In genomic region chr5:99952513-99952912, GRCm38 (mm10) we compare ENCODE assay signal across 34 mouse cellular contexts. TPM values are rescaled to one million over a fixed set of nuclear protein-coding genes. Genes with fewer than 3 reads are reported as not detected.
DNase-seq lines count a peak whose midpoint lies in the region; ATAC-seq lines count a peak whose summit lies in the region.
"Had no signal": no experiment of that assay in that cellular context is flagged by ENCODE, and none has a peak within 500 bp of the region (broad histone marks: within the 10 kb centered on the region; RNA-seq: fewer than 3 reads in every experiment).

No protein-coding gene starts in this region.

- H3K4me2 ChIP-seq in hindbrain, embryonic 15.5 days, result no peak overlapping the region
- no peak overlapping the region for H3K4me2 ChIP-seq in midbrain, embryonic 12.5 days (replicated peaks)
- no peak overlapping the region for H3K4me2 ChIP-seq in midbrain, embryonic 13.5 days (replicated peaks)
- H3K4me2 ChIP-seq in liver, embryonic 15.5 days, result no peak overlapping the region
- no peak overlapping the region for H3K4me2 ChIP-seq in stomach, embryonic 16.5 days (ENCODE audit: low read depth, low read length)
- H3K4me2 ChIP-seq: forebrain, embryonic 12.5 days; hindbrain, embryonic 12.5 days; limb, embryonic 13.5 days; lung, embryonic 14.5 days; midbrain, embryonic 15.5 days had no signal

- H3K36me3 ChIP-seq in hindbrain, embryonic 15.5 days, result peaks cover 3% of the 10 kb centered on the region
- H3K36me3 ChIP-seq in hindbrain, embryonic 10.5 days, result peaks cover 45% of the 10 kb centered on the region
- H3K36me3 ChIP-seq in midbrain, embryonic 12.5 days, result peaks cover 11% of the 10 kb centered on the region
- peaks cover 10% of the 10 kb centered on the region; the same call in 1 of the 2 replicates for H3K36me3 ChIP-seq in midbrain, embryonic 13.5 days
- peaks cover 34% of the 10 kb centered on the region for H3K36me3 ChIP-seq in liver, embryonic 15.5 days (replicated peaks)
- H3K36me3 ChIP-seq in stomach, embryonic 16.5 days (ENCODE audit: control insufficient read depth, insufficient read depth, low read length), result no peaks in the 10 kb centered on the region
- H3K36me3 ChIP-seq: midbrain, embryonic 15.5 days had no signal

- H3K4me1 ChIP-seq in hindbrain, embryonic 15.5 days (replicated peaks), result no peaks in the 10 kb centered on the region
- peaks cover 19% of the 10 kb centered on the region for H3K4me1 ChIP-seq in hindbrain, embryonic 10.5 days (replicated peaks)
- peaks cover 13% of the 10 kb centered on the region for H3K4me1 ChIP-seq in midbrain, embryonic 12.5 days
- H3K4me1 ChIP-seq in midbrain, embryonic 13.5 days (replicated peaks), result peaks cover 8% of the 10 kb centered on the region
- no peaks in the 10 kb centered on the region for H3K4me1 ChIP-seq in liver, embryonic 15.5 days (replicated peaks)
- no peaks in the 10 kb centered on the region for H3K4me1 ChIP-seq in stomach, embryonic 16.5 days (ENCODE audit: control insufficient read depth, insufficient read depth, low read length)
- H3K4me1 ChIP-seq: limb, embryonic 13.5 days; midbrain, embryonic 15.5 days had no signal

- 0 out of 2 replicates have a peak, but pooled peaks have one; percentile 44 for ATAC-seq in hindbrain, embryonic 15.5 days (ENCODE audit: low FRiP score, low read depth)
- 0 out of 2 replicates have a peak, but pooled peaks have one; percentile 21 for ATAC-seq in midbrain, embryonic 12.5 days (ENCODE audit: low FRiP score, low read depth)
- ATAC-seq in midbrain, embryonic 13.5 days, result no peak
- ATAC-seq in liver, embryonic 15.5 days (ENCODE audit: insufficient read depth), result peak; percentile 47; the same call in 1 of the 2 replicates
- ATAC-seq in stomach, embryonic 16.5 days (ENCODE audit: insufficient read depth, low FRiP score), result peak; percentile 33; the same call in 1 of the 2 replicates
- ATAC-seq: inflammation-experienced regulatory T-cells, adult 6 months; midbrain, embryonic 15.5 days; Patski had no signal

- DNase-seq in hindbrain, embryonic 10.5 days (ENCODE audit: low spot score), result no peak
- DNase-seq in layer of hippocampus, adult 9-10 months (ENCODE audit: low spot score), result no peak
- no peak for DNase-seq in left cerebral cortex, adult 18-20 months (ENCODE audit: low spot score in 2 of 2)
- DNase-seq: adrenal gland, postnatal 10 days; cerebellum, postnatal 10 days; gastrocnemius, postnatal 14 days; heart, postnatal 14 days; kidney, adult 8-10 months; kidney, postnatal 10 days; layer of hippocampus, adult 9-11 months; lung, embryonic 14.5 days; lung, postnatal 36 days; right cerebral cortex, postnatal 4 days; thymus, postnatal 4 days had no signal

- no peaks in the 10 kb centered on the region for H3K27me3 ChIP-seq in hindbrain, embryonic 15.5 days
- H3K27me3 ChIP-seq in hindbrain, embryonic 10.5 days (ENCODE audit: insufficient read depth, poor library complexity, severe bottlenecking), result no peaks in the 10 kb centered on the region
- H3K27me3 ChIP-seq in midbrain, embryonic 12.5 days, result no peaks in the 10 kb centered on the region
- no peaks in the 10 kb centered on the region for H3K27me3 ChIP-seq in midbrain, embryonic 13.5 days
- H3K27me3 ChIP-seq in liver, embryonic 15.5 days, result no peaks in the 10 kb centered on the region
- no peaks in the 10 kb centered on the region for H3K27me3 ChIP-seq in stomach, embryonic 16.5 days (ENCODE audit: control insufficient read depth, insufficient read depth, low read length)
- H3K27me3 ChIP-seq: forebrain, embryonic 12.5 days; hindbrain, embryonic 12.5 days; limb, embryonic 13.5 days; megakaryocyte, embryonic 14.5 days; midbrain, embryonic 15.5 days; Patski had no signal

- H3K27ac ChIP-seq in hindbrain, embryonic 15.5 days (replicated peaks), result no peak overlapping the region
- no peak overlapping the region for H3K27ac ChIP-seq in hindbrain, embryonic 10.5 days
- H3K27ac ChIP-seq in midbrain, embryonic 12.5 days (replicated peaks), result no peak overlapping the region
- no peak overlapping the region for H3K27ac ChIP-seq in midbrain, embryonic 13.5 days
- H3K27ac ChIP-seq in liver, embryonic 15.5 days (replicated peaks), result no peak overlapping the region
- H3K27ac ChIP-seq in stomach, embryonic 16.5 days (ENCODE audit: low read length), result no peak overlapping the region
- H3K27ac ChIP-seq: forebrain, embryonic 12.5 days; hindbrain, embryonic 12.5 days; limb, embryonic 13.5 days; midbrain, embryonic 15.5 days had no signal

- WGBS in hindbrain, embryonic 15.5 days, result 78% methylated on average over 5 of the region's 5 CpGs
- WGBS in hindbrain, embryonic 10.5 days, result 85% methylated on average over 5 of the region's 5 CpGs
- WGBS in midbrain, embryonic 12.5 days, result 92% methylated on average over 5 of the region's 5 CpGs
- WGBS in midbrain, embryonic 13.5 days, result 90% methylated on average over 5 of the region's 5 CpGs
- WGBS in liver, embryonic 15.5 days (ENCODE audit: insufficient replicate concordance), result 64% methylated on average over 5 of the region's 5 CpGs
- WGBS in stomach, embryonic 16.5 days, result 78% methylated on average over 5 of the region's 5 CpGs

- no peaks in the 10 kb centered on the region for H3K9me3 ChIP-seq in hindbrain, embryonic 15.5 days
- H3K9me3 ChIP-seq in hindbrain, embryonic 10.5 days, result no peaks in the 10 kb centered on the region
- H3K9me3 ChIP-seq in midbrain, embryonic 12.5 days, result no peaks in the 10 kb centered on the region
- no peaks in the 10 kb centered on the region for H3K9me3 ChIP-seq in midbrain, embryonic 13.5 days
- H3K9me3 ChIP-seq in liver, embryonic 15.5 days (replicated peaks), result no peaks in the 10 kb centered on the region
- no peaks in the 10 kb centered on the region for H3K9me3 ChIP-seq in stomach, embryonic 16.5 days (replicated peaks; ENCODE audit: control insufficient read depth, low read length)
- H3K9me3 ChIP-seq: forebrain, embryonic 12.5 days; hindbrain, embryonic 12.5 days; limb, embryonic 13.5 days; midbrain, embryonic 15.5 days had no signal

- no peak overlapping the region for H3K4me3 ChIP-seq in hindbrain, embryonic 15.5 days
- no peak overlapping the region for H3K4me3 ChIP-seq in hindbrain, embryonic 10.5 days
- no peak overlapping the region for H3K4me3 ChIP-seq in midbrain, embryonic 12.5 days
- no peak overlapping the region for H3K4me3 ChIP-seq in midbrain, embryonic 13.5 days (replicated peaks)
- H3K4me3 ChIP-seq in liver, embryonic 15.5 days (replicated peaks), result no peak overlapping the region
- H3K4me3 ChIP-seq in stomach, embryonic 16.5 days (replicated peaks; ENCODE audit: low read length), result no peak overlapping the region
- H3K4me3 ChIP-seq: erythroblast, embryonic 14.5 days; forebrain, embryonic 12.5 days; hindbrain, embryonic 12.5 days; limb, embryonic 13.5 days; megakaryocyte, embryonic 14.5 days; midbrain, embryonic 15.5 days had no signal

- no peak overlapping the region for H3K9ac ChIP-seq in hindbrain, embryonic 15.5 days
- H3K9ac ChIP-seq in midbrain, embryonic 12.5 days (replicated peaks), result no peak overlapping the region
- no peak overlapping the region for H3K9ac ChIP-seq in midbrain, embryonic 13.5 days (replicated peaks)
- no peak overlapping the region for H3K9ac ChIP-seq in liver, embryonic 15.5 days
- H3K9ac ChIP-seq in stomach, embryonic 16.5 days (ENCODE audit: low read length), result no peak overlapping the region
- H3K9ac ChIP-seq: forebrain, embryonic 12.5 days; hindbrain, embryonic 12.5 days; limb, embryonic 13.5 days; lung, embryonic 14.5 days; midbrain, embryonic 15.5 days had no signal

RNA-seq across cellular contexts. Expression of gene Hnrnpd, which starts 26.2 kb away (rescaled TPM):
- polyA plus RNA-seq in hindbrain, embryonic 15.5 days (2015; fragmentation: Nextera tagmentation; extraction: Ambion mirVana), result 161 and 172 TPM in 2 replicates
- 247 and 280 TPM in 2 replicates for polyA plus RNA-seq in hindbrain, embryonic 10.5 days (2016; fragmentation: Nextera tagmentation; extraction: Ambion mirVana)
- polyA plus RNA-seq in midbrain, embryonic 12.5 days (2016; fragmentation: Nextera tagmentation; extraction: Ambion mirVana), result 471 and 527 TPM in 2 replicates
- polyA plus RNA-seq in midbrain, embryonic 13.5 days (2015; fragmentation: Nextera tagmentation; extraction: Ambion mirVana), result 135 and 217 TPM in 2 replicates
- 70.5 and 75.0 TPM in 2 replicates for polyA plus RNA-seq in liver, embryonic 15.5 days (2015; fragmentation: Nextera tagmentation; extraction: Ambion mirVana)
- 34.4 and 39.1 TPM in 2 replicates for polyA plus RNA-seq in stomach, embryonic 16.5 days (2015; fragmentation: Nextera tagmentation; extraction: Ambion mirVana)
- 100 to 1,000 TPM; 205 to 222 TPM for total RNA-seq in left cerebral cortex, adult 18-20 months (2021)

RNA-seq across cellular contexts. Expression of gene 4930524J08Rik, which starts 26.3 kb away (rescaled TPM):
- 2.5 and 3.8 TPM in 2 replicates for polyA plus RNA-seq in hindbrain, embryonic 15.5 days (2015; fragmentation: Nextera tagmentation; extraction: Ambion mirVana)
- polyA plus RNA-seq in hindbrain, embryonic 10.5 days (2016; fragmentation: Nextera tagmentation; extraction: Ambion mirVana), result 1.7 and 1.9 TPM in 2 replicates
- polyA plus RNA-seq in midbrain, embryonic 12.5 days (2016; fragmentation: Nextera tagmentation; extraction: Ambion mirVana), result 3.2 and 3.5 TPM in 2 replicates
- 3.4 and 4.0 TPM in 2 replicates for polyA plus RNA-seq in midbrain, embryonic 13.5 days (2015; fragmentation: Nextera tagmentation; extraction: Ambion mirVana)
- 0.48 and 0.77 TPM in 2 replicates for polyA plus RNA-seq in liver, embryonic 15.5 days (2015; fragmentation: Nextera tagmentation; extraction: Ambion mirVana)
- 0.69 and 1.4 TPM in 2 replicates for polyA plus RNA-seq in stomach, embryonic 16.5 days (2015; fragmentation: Nextera tagmentation; extraction: Ambion mirVana)
- total RNA-seq in left cerebral cortex, adult 18-20 months (2021), result 1 to 10 TPM; 1.9 to 2.4 TPM
- polyA plus RNA-seq: inflammation-experienced regulatory T-cells, adult 6 months had no signal

RNA-seq across cellular contexts. Expression of gene Vamp9, which starts 46.5 kb away (rescaled TPM):
- 0.76 and 1.2 TPM in 2 replicates for polyA plus RNA-seq in hindbrain, embryonic 15.5 days (2015; fragmentation: Nextera tagmentation; extraction: Ambion mirVana)
- polyA plus RNA-seq in hindbrain, embryonic 10.5 days (2016; fragmentation: Nextera tagmentation; extraction: Ambion mirVana), result 0.82 TPM in 1 of 2 replicates, not detected in the other
- polyA plus RNA-seq in midbrain, embryonic 12.5 days (2016; fragmentation: Nextera tagmentation; extraction: Ambion mirVana), result 0.47 TPM in 1 of 2 replicates, not detected in the other
- polyA plus RNA-seq in midbrain, embryonic 13.5 days (2015; fragmentation: Nextera tagmentation; extraction: Ambion mirVana), result 0.86 and 0.95 TPM in 2 replicates
- not detected in 2 replicates for polyA plus RNA-seq in liver, embryonic 15.5 days (2015; fragmentation: Nextera tagmentation; extraction: Ambion mirVana)
- polyA plus RNA-seq in stomach, embryonic 16.5 days (2015; fragmentation: Nextera tagmentation; extraction: Ambion mirVana), result not detected in 2 replicates
- total RNA-seq in left cerebral cortex, adult 18-20 months (2021), result 1 to 10 TPM; 1.6 TPM
- total RNA-seq: common myeloid progenitor, adult 5-6 weeks; gastrocnemius, postnatal 14 days; granulocyte monocyte progenitor cell, adult 5-6 weeks; heart, postnatal 14 days; MEL had no signal
- polyA plus RNA-seq: embryonic facial prominence, embryonic 14.5 days; erythroblast, embryonic 14.5 days; hindbrain, embryonic 12.5 days; inflammation-experienced regulatory T-cells, adult 6 months; large intestine, adult 2 months; neural tube, embryonic 11.5 days; Patski; spleen, adult 2 months had no signal
